Mouse (Mus musculus) urinary bladder, postnatal 10 days (tissue): ENCODE results near the gene Gpr35.

Source experiments
- DNase-seq: peaks from one replicate; pipeline ENCODE4 v3.0.0; 2022; ENCODE audit warnings: low spot score

The Gpr35 gene

GRCm38 (mm10) chr1:92950607-92951006 is at the start of gene Gpr35:
Gene Gpr35, plus strand, starts transcription at chr1:92950865.
- no peak for DNase-seq

DNA sequence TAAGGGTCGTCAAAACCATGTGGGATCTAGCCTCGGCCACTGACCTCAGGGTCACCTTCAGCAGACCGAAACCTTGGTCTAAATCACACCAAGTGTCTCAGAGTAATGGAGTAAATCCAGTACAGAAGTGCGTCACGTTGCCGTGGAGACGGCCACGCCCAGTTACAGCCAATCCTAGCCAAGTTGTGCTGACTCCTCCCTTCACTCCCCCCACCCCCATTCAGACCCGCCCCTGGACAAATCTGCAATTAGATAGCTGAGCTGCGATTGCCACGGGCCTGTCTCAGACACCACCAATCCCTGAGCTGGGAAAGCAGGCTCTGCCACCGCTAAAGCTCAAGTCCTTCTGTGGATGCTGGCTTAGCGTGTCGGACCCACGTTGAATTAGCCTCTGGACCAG is 47.9 kb upstream of the Gpr35 start, which contains the start of gene Ankmy1:
Gene Ankmy1, minus strand, starts transcription at position 121 of the 400 bp plus-strand sequence.
- DNase-seq: no peak

- no peak for DNase-seq
Observed at GRCm38 (mm10) chr1:92903627-92904026, 47.0 kb upstream of the Gpr35 start.

DNA sequence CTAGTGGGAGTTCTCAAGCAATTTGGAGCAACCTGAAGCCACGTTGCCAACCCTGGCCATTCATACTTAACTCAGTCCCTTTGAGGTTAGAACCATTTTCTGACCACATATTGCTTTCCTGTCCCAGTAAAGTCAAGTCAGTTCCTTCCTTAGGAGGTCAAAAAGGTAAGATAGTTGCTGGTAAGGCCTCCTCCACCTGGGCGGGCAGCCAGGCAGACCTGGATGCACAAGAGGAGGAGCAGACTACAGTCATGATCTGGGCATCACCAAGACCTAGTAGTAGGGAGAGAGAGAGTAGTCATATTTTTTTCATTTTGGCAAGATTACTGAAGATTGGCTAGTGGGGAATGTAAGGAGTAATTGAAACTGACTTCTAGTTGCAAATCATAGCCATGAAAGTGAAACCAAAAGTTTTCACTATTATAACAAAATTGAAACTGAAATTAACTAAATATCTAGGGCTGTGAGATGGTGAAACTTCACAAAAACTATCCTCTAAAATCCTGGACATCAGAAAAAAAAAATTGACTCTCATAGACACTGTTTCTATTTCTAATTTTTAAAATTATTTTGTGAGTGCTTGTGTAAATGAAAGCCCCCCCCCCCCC is 44.9 kb upstream of the Gpr35 start:
- no peak for DNase-seq

- DNase-seq: no peak
Observed at GRCm38 (mm10) chr1:92906779-92907631, 43.7 kb upstream of the Gpr35 start, which contains the start of gene Dusp28. Gene Dusp28, plus strand, starts transcription at chr1:92906981.

DNA sequence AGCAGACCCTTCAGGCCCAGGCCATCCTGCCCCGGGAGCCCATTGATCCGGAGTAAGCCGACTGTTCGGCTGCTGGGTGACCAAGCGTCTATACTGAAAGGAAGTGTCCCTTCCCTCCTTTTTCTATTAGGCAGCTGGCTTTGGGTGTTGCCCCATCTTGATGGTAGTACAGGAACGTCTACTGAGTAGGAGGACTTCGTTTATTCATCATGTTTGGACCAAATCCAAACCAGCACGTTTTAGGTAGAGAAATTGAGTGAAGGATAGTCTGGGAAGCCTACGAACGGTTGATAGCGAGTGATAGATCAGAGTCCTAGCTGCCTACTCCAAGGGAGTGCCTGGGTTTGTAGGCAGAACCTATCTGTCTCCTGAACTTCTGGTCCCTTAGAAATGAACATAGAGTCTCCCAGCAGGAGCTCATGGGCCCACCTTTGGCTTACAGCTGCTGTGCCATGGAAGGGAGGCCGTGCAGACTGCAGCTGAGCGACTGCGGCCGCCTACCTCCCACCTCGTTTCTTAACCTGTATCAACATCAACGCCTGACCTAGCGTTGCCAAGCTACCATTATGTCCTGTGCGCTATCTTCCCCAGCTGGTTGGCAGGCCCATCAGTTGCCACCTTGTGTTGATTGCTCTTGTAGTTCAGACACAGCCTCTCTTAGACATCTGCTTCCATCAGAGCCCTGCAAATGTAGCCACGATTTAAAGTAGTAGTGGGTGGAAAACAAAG is 42.9 kb upstream of the Gpr35 start:
- DNase-seq: no peak

DNA sequence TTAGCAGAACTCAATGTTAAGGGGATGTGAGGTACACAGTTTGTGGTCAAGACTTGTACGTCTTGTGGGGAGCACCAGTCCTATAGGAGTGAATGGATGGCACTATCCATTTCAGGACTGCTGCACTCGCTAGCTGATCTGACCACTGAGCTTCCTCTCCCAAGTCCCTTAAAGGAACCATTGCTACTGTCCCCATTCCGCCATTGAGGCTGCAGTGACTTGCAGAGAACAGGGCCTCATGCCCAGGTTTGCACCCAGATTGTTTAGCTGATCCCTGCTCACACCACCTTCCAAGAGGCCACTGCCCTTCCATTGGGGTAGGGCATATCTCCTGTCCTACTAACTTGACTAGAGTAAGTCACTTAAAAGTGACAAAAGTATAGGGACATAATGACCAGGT is 42.0 kb upstream of the Gpr35 start:
- DNase-seq: no peak

DNA sequence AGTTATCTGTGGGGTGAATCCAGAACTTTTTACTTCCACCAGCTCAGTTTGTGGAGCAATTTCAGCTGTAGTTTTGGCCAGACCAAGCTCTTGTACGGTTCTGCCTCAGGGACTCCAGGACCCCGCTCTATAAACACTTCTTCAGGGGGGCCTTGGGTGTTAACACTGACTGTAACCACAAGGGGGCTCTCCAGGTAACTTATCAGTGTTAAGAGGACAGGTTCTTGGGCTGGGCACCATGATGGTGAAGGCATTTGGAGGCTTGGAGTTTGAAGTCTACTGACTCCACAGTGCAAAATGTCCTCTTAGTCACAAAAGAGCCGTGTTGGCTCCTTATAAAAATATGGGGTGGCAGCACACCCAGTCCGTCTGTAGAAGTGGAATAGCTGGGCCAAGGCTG is 41.6 kb upstream of the Gpr35 start:
- DNase-seq: no peak

- no peak for DNase-seq
Observed at GRCm38 (mm10) chr1:92910239-92910885, 40.3 kb upstream of the Gpr35 start, which contains the start of gene Rnpepl1. Gene Rnpepl1, plus strand, starts transcription at chr1:92910783.

GRCm38 (mm10) chr1:92910925-92911720 is 39.5 kb upstream of the Gpr35 start:
- DNase-seq: no peak

GRCm38 (mm10) chr1:92911721-92912138 is 38.9 kb upstream of the Gpr35 start:
- DNase-seq: no peak

DNA sequence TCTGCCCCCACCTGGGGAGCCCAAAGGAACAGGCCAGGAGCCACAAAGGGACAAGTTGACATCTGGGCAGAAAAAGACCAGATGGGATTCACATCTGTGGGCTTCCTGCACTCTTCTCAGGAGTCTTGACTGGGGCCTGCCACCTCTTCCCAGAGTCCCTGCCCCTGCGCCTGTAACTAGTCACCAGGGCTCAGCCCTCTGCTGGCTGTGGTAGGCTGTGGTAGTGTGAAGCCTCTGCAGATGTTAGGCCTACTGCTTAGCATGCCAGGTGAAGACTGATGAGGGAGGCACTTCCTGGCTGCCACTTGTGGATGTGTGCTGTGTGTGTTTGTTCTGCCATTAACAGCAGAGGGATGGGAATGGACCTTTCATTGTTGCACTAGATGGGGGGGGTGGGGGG is 38.4 kb upstream of the Gpr35 start:
- no peak for DNase-seq

- DNase-seq: no peak
Observed at GRCm38 (mm10) chr1:92914239-92914638, 36.4 kb upstream of the Gpr35 start.

DNA sequence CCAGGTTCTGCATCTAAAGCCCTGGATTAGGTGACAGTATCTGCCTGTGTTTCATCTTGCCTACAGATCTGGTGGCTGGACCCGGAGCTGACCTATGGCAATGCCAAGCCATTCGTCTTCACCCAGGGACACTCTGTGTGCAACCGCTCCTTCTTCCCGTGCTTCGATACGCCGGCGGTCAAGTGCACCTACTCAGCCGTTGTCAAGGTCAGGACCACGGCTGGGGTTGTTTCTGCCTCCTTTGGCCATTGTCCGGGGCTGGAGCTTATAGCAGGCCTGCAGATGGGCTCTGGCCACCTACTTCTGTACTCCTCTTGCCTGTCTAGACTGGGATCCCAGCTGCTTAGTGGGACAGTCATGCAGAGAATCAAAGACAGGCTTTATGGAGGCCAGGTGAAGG is 35.7 kb upstream of the Gpr35 start:
- no peak for DNase-seq

DNA sequence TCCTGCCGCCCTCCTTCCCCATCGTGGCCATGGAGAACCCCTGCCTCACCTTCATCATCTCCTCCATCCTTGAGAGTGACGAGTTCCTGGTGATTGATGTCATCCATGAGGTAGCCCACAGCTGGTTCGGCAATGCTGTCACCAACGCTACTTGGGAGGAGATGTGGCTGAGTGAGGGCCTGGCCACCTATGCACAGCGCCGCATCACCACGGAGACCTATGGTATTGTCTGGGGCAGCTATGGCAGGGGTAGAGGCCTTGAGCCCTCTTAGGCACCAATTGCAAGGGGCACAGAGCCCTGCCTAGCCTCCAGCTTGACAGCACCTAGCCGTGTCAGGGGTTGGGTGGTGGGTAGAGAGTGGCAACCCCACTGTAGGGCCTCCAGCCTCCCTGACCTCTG is 33.9 kb upstream of the Gpr35 start:
- no peak for DNase-seq

GRCm38 (mm10) chr1:92919151-92919550 is 31.5 kb upstream of the Gpr35 start:
- DNase-seq: no peak

DNA sequence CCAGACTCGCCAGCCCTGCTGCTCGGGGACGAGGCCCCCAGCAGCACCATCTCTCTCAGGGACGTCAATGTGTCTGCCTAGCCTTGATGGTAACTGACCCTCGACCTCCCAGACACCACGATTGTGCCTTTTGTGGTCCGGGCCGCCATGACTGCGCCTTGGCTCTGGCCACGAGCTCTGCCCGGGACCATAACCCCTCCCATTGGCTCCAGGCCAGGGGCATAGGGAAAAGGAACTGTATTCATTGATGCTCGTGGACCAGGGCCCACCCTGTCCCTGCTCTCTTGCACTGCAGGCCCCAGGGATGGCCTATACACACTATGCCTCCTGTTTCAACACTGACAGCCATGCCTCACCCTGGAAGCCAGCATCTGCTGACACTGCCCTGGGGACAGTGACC is 30.9 kb upstream of the Gpr35 start:
- no peak for DNase-seq

DNA sequence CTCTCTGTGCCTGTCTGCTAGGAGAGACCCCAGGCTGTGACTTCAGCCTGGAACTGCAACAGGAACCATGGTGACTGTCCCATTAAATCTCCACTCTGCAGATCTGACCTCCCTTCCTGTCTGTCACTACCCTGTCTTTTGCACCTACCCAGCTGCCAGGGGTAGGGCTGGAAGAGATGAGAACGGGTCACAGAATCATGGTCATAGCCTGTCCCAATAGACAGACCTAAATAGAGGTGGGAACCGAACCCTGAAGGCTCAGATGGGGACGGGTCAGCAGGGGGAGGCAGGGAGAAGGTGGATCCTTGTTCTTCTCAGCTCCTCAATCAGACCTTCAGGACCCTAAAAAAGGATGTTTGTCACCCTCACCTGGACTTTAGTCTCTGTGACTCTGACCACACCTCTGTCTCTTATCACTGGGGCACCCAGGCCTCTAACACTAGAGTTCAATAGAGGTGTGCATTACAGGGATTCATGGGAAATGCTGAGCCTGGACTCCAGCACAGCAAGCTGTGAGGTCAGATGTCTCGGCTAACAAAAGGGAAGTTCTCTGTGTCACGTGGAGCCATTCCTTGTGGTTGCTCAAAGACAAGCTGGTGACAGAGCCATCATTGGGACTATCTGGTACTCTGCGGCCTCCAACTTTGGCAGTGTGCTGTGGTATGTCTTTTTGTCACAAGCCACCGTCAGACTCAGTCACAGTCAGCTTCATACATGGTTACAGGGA is 30.0 kb upstream of the Gpr35 start:
- DNase-seq: no peak

- no peak for DNase-seq
Observed at GRCm38 (mm10) chr1:92921496-92921895, 29.2 kb upstream of the Gpr35 start.

- no peak for DNase-seq
Observed at GRCm38 (mm10) chr1:92930171-92930706, 20.4 kb upstream of the Gpr35 start.
